Mouse (Mus musculus) liver, embryonic 14.5 days (tissue): ENCODE results near the gene Hand2.

Experiments used
- CTCF ChIP-seq: IDR thresholded peaks from 2 replicates; pipeline ENCODE4 v1.5.1; 2016; ENCODE audit warnings: antibody characterized with exemption, low read depth, control low read depth
- EP300 ChIP-seq: IDR thresholded peaks from 2 replicates; pipeline ENCODE4 v1.6.1; 2016; ENCODE audit warnings: antibody characterized with exemption, low read depth

- TF ChIP-seq CTCF (no peak), EP300 (no peak)
Observed at GRCm38 (mm10) chr8:57312031-57312981, 8.5 kb upstream of the Hand2 start.
